Mouse (Mus musculus) activated CD4-positive, CD25-positive, alpha-beta regulatory T cell, adult 4 months (primary cell): ENCODE measurements around the gene Fbln5. TPM values are rescaled to one million over a fixed set of nuclear protein-coding genes. Genes with fewer than 3 reads are reported as not detected.
A peak's percentile ranks its signal among the peaks of the same experiment; 100 is the strongest.

Experiments
- ATAC-seq: one replicate; pipeline ENCODE4 v1.8.0; 2017
- polyA plus RNA-seq, 2 experiments: library from polyadenylated mRNA; unstranded; fragments of 100-300 nt; shearing (Covaris generic); gene quantifications; one replicate each; pipeline ENCODE4 v1.2.1; 2017

Gene Fbln5
- polyA plus RNA-seq, 2 experiments from 2014 or later = not detected

GRCm38 (mm10) chr12:101759440-101760045 is 59.3 kb downstream of the Fbln5 start:
- ATAC-seq = no peak

- ATAC-seq = no peak
Observed at GRCm38 (mm10) chr12:101758698-101759097, 60.2 kb downstream of the Fbln5 start.

GRCm38 (mm10) chr12:101742375-101742774 is 76.5 kb downstream of the Fbln5 start:
- no peak for ATAC-seq

- no peak for ATAC-seq
Observed at GRCm38 (mm10) chr12:101740486-101740885, 78.4 kb downstream of the Fbln5 start.

- ATAC-seq = no peak
Observed at GRCm38 (mm10) chr12:101740045-101740444, 78.8 kb downstream of the Fbln5 start.

- peak; percentile 8 for ATAC-seq
Observed at GRCm38 (mm10) chr12:101718755-101719150, 100.1 kb downstream of the Fbln5 start.

GRCm38 (mm10) chr12:101718054-101718754 is 100.7 kb downstream of the Fbln5 start, which contains the start of gene Tc2n:
Gene Tc2n (minus strand): TSS chr12:101718523.
- peak; percentile 91 for ATAC-seq

GRCm38 (mm10) chr12:101699176-101699575 is 119.7 kb downstream of the Fbln5 start:
- ATAC-seq = no peak

Other genes with a start within 250 kb of the Fbln5 start
- under 1 TPM in 1 of 2 experiments, not detected in 1; 0.09 TPM for gene Tc2n, start 100.5 kb downstream of the Fbln5 start, polyA plus RNA-seq
- gene Trip11, start 94.2 kb upstream of the Fbln5 start, polyA plus RNA-seq = 10 to 100 TPM; 59.6 to 60.3 TPM
- gene Atxn3, start 139.2 kb upstream of the Fbln5 start, polyA plus RNA-seq = 10 to 100 TPM; 22.3 to 23.4 TPM
- 10 to 100 TPM; 17.0 to 21.1 TPM for gene Cpsf2, start 156.9 kb upstream of the Fbln5 start, polyA plus RNA-seq